Mouse (Mus musculus) heart, adult 11 months (tissue): ENCODE results near the gene Acsl1.

ENCODE experiments used
- DNase-seq: peaks from one replicate; pipeline ENCODE4 v3.0.0; 2022

The Acsl1 gene

DNA sequence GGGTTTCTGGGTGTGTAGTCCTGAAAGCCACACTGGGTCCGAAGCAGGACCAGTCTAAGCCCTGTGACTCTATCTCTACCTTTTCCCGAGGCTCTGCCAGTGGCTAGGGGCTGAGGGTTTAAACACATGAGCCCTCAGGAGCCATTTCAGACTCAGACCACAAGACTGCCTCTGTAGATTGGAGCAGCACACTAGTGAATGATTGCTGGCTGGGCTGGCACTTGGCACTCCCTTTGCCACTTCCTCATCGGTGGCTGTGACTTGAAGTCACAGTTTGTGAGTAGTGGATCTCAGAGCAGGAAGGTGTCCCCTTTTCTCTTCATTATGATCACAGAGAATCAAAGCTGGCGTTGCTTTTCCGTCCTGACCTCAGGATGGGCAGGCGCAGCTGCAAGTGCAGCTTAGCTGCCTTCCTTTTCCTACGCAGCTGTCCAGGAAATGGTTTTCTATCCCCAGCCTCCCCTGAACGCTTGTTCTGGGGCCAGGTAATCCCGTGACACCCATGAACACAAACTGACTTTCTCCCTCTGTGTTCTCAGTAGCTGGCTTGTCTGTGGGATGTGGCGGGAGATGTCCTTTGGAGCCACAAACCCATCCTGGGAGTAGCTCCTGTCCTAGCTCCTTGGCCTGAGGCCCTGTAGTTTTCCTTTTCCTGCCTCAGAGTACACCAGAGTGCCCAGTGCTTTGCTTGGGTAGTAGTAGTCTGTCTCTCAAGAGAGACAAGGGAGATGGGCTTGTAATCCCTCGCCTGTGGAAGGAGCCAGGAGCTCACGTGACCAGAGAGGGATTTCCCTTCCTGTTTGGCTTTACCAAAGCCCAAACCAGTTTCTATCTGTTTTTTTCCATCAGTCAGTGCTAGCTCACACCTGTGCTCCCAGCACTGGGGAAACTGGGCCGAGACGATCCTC, 37.9 kb downstream of the Acsl1 start:
- peak; percentile 92 for DNase-seq

- DNase-seq = no peak
Observed at GRCm38 (mm10) chr8:46509474-46509873, 38.6 kb downstream of the Acsl1 start.

DNA sequence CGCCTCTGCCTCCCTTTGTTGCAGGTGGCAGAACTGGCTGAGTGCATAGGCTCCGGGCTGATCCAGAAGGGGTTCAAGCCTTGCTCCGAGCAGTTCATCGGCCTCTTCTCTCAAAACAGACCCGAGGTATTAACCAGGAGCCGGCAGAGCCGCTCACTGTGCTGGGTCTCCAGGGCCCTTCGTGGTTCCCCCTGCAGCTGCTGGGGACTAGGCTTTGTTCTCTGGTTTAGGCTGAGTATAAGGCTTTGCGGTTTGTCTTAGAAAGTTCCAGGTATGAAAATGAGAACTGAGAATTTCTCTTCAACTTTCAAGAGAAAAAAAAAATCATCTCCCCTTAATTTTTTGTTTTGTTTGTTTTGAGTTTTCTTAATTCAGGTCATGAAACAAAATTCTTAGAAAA, 40.5 kb downstream of the Acsl1 start:
- no peak for DNase-seq

- peak; percentile 96 for DNase-seq
Observed at GRCm38 (mm10) chr8:46512538-46512937, 41.7 kb downstream of the Acsl1 start.

GRCm38 (mm10) chr8:46514027-46514426, 43.2 kb downstream of the Acsl1 start:
- no peak for DNase-seq

GRCm38 (mm10) chr8:46520667-46521066, 49.8 kb downstream of the Acsl1 start:
- DNase-seq = no peak

DNA sequence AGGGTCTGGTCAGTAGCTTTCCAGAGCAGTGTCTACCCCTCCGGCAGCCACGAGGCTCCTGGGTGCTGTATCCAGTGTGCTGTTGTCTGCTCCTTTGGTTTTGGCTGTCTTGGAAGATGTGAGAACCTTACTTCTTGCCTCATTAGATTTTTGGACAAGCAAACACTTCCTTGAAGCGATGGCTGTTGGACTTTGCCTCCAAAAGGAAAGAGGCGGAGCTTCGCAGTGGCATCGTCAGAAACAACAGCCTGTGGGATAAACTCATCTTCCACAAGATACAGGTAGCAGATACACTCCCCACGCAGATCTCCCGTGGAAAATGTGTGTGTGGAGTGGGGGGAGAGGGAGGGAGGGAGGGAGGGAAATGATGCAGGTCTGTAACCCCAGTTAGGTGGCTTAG, 55.3 kb downstream of the Acsl1 start:
- DNase-seq = no peak

- DNase-seq = no peak
Observed at GRCm38 (mm10) chr8:46526821-46527220, 56.0 kb downstream of the Acsl1 start.

GRCm38 (mm10) chr8:46529508-46529907, 58.7 kb downstream of the Acsl1 start:
- DNase-seq = no peak

DNA sequence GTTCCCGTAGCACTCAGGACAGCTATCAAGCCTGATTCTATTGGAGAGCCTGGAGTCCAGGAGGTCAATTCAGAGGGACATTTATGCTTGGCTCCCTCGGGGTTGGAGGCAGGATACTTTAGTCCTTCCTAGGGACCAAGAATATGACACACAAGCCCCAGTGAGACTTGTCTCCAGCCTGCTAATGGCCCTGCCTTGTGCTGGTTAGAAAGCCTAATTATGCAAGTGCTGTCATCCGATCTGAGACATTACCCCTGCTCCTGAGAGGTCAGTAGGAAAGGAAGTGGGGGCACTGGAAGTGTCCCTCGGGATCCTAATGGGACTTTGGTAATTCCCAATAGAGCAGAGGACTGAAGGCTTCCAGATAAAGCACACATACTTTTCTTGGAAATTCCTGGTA, 59.7 kb downstream of the Acsl1 start:
- peak; percentile 93 for DNase-seq

DNA sequence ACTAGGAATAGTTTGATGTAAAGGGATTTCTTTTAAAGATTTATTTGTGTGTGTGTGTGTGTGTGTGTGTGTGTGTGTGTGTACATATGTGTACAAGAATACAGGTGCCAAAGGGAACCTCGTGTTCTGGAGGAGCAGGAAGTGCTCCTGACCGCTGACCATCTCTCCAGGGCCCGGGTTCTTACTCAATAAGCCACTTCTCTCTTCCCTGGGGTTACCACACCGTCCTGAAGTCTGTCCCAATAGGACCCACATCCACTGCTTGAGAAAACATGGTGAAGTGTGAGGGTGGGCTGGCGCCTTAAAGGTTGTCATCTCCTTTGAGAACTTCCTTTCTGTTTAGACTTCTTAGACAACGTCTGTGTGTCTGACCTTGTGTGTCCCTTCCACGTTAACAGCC, 63.1 kb downstream of the Acsl1 start:
- no peak for DNase-seq

DNA sequence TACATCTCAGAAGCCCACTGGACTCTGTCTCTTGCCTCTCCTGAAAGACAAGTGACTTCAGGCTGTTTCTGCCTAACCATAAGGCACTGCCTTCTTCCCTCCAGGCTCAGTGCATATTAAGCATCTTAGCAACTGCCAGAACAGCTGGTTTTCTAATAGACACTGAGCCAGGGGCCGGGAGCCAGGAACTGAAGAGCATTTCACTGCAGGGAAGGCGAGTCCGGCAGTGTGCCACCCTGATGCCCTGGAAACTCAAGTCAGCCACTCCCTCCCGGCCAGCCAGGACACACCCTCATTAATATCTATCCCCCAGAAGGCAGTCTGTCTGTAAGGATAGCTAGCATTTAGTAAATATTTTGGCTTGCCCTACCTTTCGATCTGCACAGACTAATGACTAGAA, 68.9 kb downstream of the Acsl1 start:
- DNase-seq = peak; percentile 95

- no peak for DNase-seq
Observed at GRCm38 (mm10) chr8:46543191-46543590, 72.4 kb downstream of the Acsl1 start.

- no peak for DNase-seq
Observed at GRCm38 (mm10) chr8:46543662-46544061, 72.8 kb downstream of the Acsl1 start.

DNA sequence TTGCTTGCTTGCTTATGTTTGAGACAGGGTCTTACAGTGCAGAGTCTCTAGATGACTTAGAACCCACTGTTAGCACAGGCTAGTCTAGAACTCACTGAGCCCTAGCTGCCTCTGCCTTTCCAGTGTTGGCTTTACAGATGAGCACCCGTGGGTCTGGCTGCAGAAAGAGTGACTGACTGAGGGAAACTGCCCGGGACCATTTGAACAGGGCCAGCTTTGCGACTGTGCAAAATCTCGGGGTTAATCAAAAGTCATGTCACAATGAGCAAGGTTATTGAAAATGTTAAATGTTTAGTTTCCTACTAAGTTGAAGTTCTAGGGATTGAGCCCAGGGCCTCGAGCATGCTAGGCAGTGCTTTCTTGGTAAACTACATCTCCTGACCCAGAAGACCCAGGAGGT, 75.0 kb downstream of the Acsl1 start:
- DNase-seq = no peak

DNA sequence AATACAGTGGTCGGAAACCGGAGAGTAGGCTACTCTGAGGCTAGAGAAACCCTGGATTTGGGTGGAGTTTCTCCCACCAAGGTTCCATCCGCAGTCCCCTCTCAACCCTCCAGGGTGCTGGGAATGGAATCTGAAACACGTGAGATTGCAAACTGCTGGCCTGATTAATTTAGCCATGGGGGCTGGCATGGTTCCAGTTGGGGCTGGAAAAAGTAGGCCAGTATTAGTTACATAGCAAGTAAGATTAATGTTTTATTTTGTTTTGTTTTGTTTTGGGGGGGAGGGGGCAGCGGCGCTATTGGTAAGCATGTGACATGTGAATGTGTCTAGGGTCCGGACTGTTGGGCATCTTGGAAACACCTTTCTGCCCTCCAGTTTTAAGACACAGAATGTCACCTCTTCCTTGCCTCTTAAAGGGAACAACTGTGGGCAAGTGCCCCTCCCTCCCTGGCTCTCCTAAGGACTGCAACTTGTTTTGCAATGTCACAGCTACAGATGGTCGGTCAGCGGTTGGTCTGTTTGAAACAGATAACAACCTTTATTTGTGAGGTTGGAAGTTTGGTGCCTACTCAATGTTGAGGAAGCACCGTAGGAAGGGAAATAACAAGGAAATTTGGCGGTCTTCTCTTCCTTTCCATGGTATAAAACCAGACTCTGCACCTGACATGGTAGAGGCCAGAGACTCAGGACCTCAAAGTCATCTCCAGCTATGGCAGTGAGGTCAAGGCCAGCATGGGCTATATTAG, 75.8 kb downstream of the Acsl1 start:
- DNase-seq = no peak

GRCm38 (mm10) chr8:46547245-46547644, 76.4 kb downstream of the Acsl1 start:
- DNase-seq = peak; percentile 92

DNA sequence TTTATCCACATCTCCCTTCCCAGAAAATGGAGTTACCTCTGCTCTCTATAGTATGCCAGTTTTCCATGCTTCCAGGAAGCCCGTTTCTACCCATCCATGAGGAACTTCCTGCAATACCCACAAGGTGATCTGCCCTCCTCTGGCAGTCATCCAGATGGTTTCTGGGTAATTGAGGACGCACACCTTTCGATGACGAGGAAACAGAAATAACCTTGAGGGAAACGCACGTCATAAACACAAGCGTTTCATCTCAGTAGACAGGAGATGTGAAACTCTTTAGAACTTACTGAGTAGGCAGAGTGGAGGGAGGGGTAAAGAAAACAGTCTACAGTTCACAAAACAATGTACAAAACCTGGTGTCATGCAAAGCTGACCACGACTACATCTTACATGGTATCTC, 79.2 kb downstream of the Acsl1 start:
- DNase-seq = no peak

DNA sequence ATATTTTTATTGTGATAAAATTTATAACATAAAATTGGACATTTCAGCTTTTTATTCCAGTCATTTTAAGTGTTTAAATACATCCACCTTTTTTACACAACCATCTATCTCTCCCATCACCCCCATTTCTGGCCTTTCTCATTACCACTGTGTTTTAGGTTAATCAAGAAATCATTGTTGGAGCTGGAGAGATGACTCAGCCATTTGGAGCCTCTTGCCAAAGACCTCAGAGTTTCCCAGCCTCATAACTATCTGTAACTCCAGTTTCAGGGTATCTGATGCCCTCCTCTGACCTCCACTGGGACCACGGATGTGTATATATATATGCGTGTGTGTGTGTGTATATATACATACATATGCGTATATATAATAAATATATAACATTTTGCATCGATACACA, 80.2 kb downstream of the Acsl1 start:
- no peak for DNase-seq

DNA sequence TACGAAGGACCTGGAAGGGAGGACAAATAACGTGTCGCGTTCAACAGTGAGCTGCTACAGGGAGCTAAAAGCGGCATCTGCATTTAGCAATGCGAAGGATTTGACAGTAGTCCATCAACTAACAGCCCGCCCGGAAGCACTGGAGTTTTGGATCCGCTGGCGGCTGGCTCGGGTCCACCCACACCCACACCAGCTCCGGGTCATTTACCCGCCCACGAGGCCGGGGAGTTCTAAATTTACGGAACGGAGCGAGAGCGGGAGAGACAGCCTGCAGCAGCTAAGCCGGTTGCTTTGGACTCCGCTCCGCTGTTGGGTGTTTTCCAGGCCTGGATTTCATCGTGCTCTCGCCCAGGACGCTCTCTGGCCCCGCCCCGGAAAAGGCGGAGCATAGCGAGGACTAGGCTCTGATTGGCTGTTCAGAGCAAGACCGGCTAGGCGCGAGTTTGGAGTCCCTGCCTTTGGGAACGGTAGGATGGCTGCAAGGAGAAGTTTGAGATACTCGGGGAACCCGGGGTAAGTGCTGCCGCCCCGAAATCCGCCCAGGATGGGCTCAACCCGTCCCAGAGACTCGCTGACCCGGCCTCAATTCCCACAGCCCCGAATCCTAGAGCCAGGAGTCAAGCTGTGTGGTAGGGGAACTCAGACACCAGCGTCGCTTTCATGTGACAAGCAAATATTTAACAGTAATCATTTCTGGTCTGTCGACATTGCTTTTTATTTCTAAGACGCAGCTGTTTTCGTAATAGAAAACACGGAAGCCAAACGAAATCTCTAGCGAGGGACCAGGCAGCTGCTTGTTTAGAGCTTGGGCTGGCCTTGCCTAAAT, 81.0 kb downstream of the Acsl1 start, which contains the start of gene Cenpu:
TSS of gene Cenpu (plus strand) at position 414 of the 826 bp plus-strand sequence.
- peak; percentile 100 for DNase-seq

GRCm38 (mm10) chr8:46552441-46552765, 81.6 kb downstream of the Acsl1 start:
- DNase-seq = no peak

DNA sequence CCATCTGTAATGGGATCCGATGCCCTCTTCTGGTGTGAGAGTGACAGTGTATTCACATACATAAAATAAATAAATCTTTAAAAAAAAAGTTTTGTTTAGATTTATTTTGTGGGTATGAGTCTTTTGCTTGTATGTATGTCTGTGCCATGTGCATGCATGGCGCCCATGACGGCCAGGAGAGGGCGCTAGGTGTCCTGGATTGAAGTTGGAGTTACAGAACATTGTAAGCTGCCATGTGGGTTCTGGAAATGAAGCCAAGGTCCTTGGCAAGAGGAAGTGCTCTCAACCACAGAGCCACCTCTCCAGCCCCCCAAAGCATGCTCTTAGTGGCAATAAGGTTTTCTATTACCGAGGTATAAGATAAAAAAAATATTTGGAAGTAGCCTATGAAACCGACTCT, 88.6 kb downstream of the Acsl1 start:
- no peak for DNase-seq

GRCm38 (mm10) chr8:46562333-46562732, 91.5 kb downstream of the Acsl1 start:
- no peak for DNase-seq
